Mouse (Mus musculus) E14TG2a.4 (cell line): Measurements from ENCODE around the gene Wnt3a.

Experiments
- CTCF ChIP-seq: conservative IDR thresholded peaks from 2 replicates; pipeline ENCODE4 v1.5.1; 2014; ENCODE audit warnings: low read length
- NANOG ChIP-seq: IDR thresholded peaks from 2 replicates; pipeline ENCODE4 v1.6.1; 2014; ENCODE audit warnings: borderline replicate concordance, low read length, mixed read lengths

DNA sequence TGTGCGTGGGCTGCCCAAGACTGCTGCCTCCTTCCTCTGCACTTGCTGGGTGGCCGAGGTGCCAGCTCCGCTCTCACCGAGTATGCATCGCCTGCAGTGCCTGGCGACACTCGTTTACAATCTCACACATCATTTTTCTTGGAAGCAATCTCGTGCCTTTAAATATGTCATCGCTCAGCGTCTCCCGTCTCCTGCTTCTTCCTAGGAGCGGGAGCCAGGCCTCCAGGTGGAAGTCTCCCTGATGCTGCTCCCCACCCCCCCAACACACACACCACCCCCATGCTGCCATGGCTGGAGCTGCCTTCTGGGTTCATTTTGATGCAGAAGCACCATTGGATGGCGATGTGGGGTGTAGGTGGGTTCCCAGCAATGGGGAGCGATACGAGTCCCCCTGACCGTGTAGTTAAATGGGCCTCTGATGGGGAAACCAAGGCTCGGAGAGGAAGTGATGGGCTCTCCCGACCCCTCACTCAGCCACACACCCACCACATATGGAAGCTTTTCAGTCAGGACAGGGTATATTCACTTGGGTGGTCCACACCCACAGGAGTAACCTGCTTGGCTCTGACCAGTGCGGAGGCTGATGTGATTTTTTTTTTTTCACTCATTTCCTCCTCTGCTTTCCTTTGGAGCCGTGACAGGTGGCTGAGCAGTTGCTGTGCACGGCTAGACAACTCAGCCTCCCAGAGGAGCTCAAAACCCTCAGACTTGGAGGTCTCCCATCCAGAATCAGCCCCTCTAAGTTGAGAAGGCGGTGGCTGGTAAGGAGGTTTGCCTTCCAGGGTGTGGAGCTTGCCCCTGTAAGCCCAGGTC, 14.7 kb upstream of the Wnt3a start:
- no peak for TF ChIP-seq CTCF
- no peak for TF ChIP-seq NANOG
